23 mouse cellular contexts compared by ENCODE assay signal in genomic region chr6:61912896-61913295, GRCm38 (mm10).
"Had no signal": no experiment of that assay in that cellular context is flagged by ENCODE, and none has a peak within 500 bp of the region (broad histone marks: within the 10 kb centered on the region; RNA-seq: fewer than 3 reads in every experiment).

No protein-coding gene starts in this region.

- H3K4me3 ChIP-seq: heart, adult 2 months; heart, embryonic 13.5 days; heart, embryonic 15.5 days; hindbrain, embryonic 13.5 days; hindbrain, embryonic 15.5 days; kidney, embryonic 15.5 days; left cerebral cortex, adult 2 months; limb, embryonic 10.5 days; limb, embryonic 12.5 days; liver, embryonic 13.5 days had no signal

- H3K36me3 ChIP-seq: heart, embryonic 13.5 days; heart, embryonic 15.5 days; hindbrain, embryonic 13.5 days; hindbrain, embryonic 15.5 days; kidney, embryonic 15.5 days; limb, embryonic 10.5 days; limb, embryonic 12.5 days; liver, embryonic 13.5 days had no signal

- DNase-seq: gastrocnemius, postnatal 14 days; gastrocnemius, postnatal 36 days; heart, adult 11 months; heart, adult 2 months; heart, postnatal 14 days; heart, postnatal 36 days; kidney, adult 11 months; kidney, adult 2 months; kidney, adult 9 months; kidney, postnatal 14 days; kidney, postnatal 36 days; liver; liver, embryonic 13.5 days had no signal

- H3K27me3 ChIP-seq: heart, embryonic 13.5 days; heart, embryonic 15.5 days; hindbrain, embryonic 13.5 days; hindbrain, embryonic 15.5 days; kidney, embryonic 15.5 days; limb, embryonic 12.5 days; liver, embryonic 13.5 days had no signal

- ATAC-seq: hindbrain, postnatal 0 days; intestine, embryonic 16.5 days had no signal
